Mouse (Mus musculus) adrenal gland, postnatal 36 days (tissue): ENCODE results near the gene Trim41. TPM values are rescaled to one million over a fixed set of nuclear protein-coding genes. Genes with fewer than 3 reads are reported as not detected.

Source experiments
- DNase-seq, 2 experiments: peaks; one replicate each; pipeline ENCODE4 v3.0.0; 2021; ENCODE audit warnings: mixed read lengths in 1 of 2
- total RNA-seq, 2 experiments: library from RNA; stranded (reverse); gene quantifications; 2 replicates each; pipeline ENCODE4 v1.2.3; 2021

Trim41 gene
- total RNA-seq, 2 experiments from 2014 or later = 32.9 to 45.2 TPM

- no peak for DNase-seq
These were observed 26.2 kb downstream of the Trim41 start for GRCm38 (mm10) chr11:48790946-48791345.

- DNase-seq = peak; percentile 89 to 93
These were observed 27.0 kb downstream of the Trim41 start for GRCm38 (mm10) chr11:48789973-48790823.

- DNase-seq = no peak
These were observed 27.9 kb downstream of the Trim41 start for GRCm38 (mm10) chr11:48789215-48789614.

- peak; percentile 73 to 82 for DNase-seq
These were observed 28.7 kb downstream of the Trim41 start for GRCm38 (mm10) chr11:48788311-48789089.

- peak; percentile 12 to 43 for DNase-seq
These were observed 29.5 kb downstream of the Trim41 start for GRCm38 (mm10) chr11:48787455-48788211.

DNA sequence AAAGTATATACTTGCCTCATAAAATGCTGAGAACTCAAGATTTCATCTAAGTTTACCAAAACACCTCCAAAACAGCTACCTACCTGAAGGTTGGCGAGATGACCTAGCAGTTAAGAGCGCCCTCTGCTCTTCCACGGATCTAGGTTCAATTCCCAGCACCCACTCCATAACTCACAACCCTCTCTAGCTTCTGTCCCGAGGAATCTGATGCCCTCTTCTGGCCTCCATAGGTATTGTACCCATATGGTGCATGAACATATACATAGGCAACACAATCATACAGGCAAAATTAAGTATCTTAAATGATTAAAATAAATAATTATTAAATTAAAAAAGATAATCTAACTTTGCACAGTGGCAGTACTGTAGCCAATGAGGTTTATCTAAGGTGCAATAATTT, 34.9 kb downstream of the Trim41 start:
- no peak for DNase-seq

- peak; percentile 30 to 58 for DNase-seq
These were observed 37.7 kb downstream of the Trim41 start for GRCm38 (mm10) chr11:48779450-48779849.

GRCm38 (mm10) chr11:48777303-48777702, 39.9 kb downstream of the Trim41 start:
- no peak for DNase-seq

GRCm38 (mm10) chr11:48776664-48777063, 40.5 kb downstream of the Trim41 start:
- DNase-seq = no peak

DNA sequence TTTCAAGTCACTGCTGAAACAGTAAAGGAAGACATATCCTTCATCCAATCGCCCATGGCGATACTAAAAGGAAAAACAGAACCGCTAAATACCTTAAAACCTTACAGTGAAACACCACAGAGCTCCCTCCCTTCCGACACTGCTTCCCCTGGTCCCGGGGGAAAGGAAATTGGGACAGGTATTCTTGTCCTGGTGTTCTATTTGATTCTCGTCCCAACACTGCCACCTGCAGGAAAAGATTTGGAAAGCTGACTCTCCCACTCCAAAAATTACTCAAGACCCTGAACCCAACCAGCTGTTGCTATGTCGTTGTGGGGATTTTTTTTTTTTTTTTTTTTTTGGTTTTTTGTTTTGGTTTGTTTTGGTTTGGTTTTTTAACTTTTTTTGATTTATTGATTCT, 41.7 kb downstream of the Trim41 start:
- DNase-seq = peak; percentile 35 to 52

GRCm38 (mm10) chr11:48774443-48775298, 42.5 kb downstream of the Trim41 start:
- peak; percentile 29 to 57 for DNase-seq

GRCm38 (mm10) chr11:48771691-48772090, 45.5 kb downstream of the Trim41 start:
- peak in 1 of 2 experiments; percentile 23 for DNase-seq

GRCm38 (mm10) chr11:48767195-48767876, 49.8 kb downstream of the Trim41 start:
- DNase-seq = no peak

GRCm38 (mm10) chr11:48764119-48764518, 53.0 kb downstream of the Trim41 start:
- no peak for DNase-seq

- no peak for DNase-seq
These were observed 58.1 kb downstream of the Trim41 start for GRCm38 (mm10) chr11:48759021-48759420.

Other genes with a start within 250 kb of the Trim41 start
- 100 to 1,000 TPM; 711 to 729 TPM for gene Rack1, start 17.0 kb downstream of the Trim41 start, total RNA-seq
- 1 to 10 TPM; 6.4 to 8.6 TPM for gene Trim7, start 8.8 kb upstream of the Trim41 start, total RNA-seq
- gene Gm12184, start 9.3 kb upstream of the Trim41 start, total RNA-seq = 1 to 10 TPM; 1.4 to 3.2 TPM
- 10 to 100 TPM; 23.9 to 24.5 TPM for gene Irgm1, start 54.3 kb upstream of the Trim41 start, total RNA-seq
- 1 to 10 TPM; 2.0 to 2.8 TPM for gene Gm5431, start 84.9 kb upstream of the Trim41 start, total RNA-seq
- gene Psme2b, start 128.8 kb upstream of the Trim41 start, total RNA-seq = 1 to 10 TPM; 4.8 to 5.5 TPM
- not detected for gene Olfr56, start 161.5 kb upstream of the Trim41 start, total RNA-seq
- gene 9930111J21Rik1, start 162.0 kb upstream of the Trim41 start, total RNA-seq = 1 to 10 TPM; 2.4 to 3.6 TPM
- gene Gm12185, start 174.9 kb upstream of the Trim41 start, total RNA-seq = 1 to 10 TPM; 2.5 to 3.4 TPM
- gene Tgtp1, start 176.8 kb upstream of the Trim41 start, total RNA-seq = 1 to 10 TPM; 3.5 to 4.6 TPM
- 1 to 10 TPM; 2.5 to 4.8 TPM for gene 9930111J21Rik2, start 233.9 kb upstream of the Trim41 start, total RNA-seq
- gene Tgtp2, start 246.9 kb upstream of the Trim41 start, total RNA-seq = 1 to 10 TPM; 2.4 to 3.6 TPM